Mouse (Mus musculus) intestine, embryonic 16.5 days (tissue): Measurements from ENCODE around the gene Clptm1. TPM values are rescaled to one million over a fixed set of nuclear protein-coding genes. Genes with fewer than 3 reads are reported as not detected.

Experiments used
- ATAC-seq: fragments of 200-750 bp; cut with Nextera tagmentation; 2 replicates; pipeline ENCODE4 v1.8.0; 2017; ENCODE audit warnings: moderate TSS enrichment, moderate library complexity
- H3K27ac ChIP-seq: fragments of 300-500 bp; sonication (generic); 2 replicates; pipeline ENCODE4 v1.5.1; 2014; ENCODE audit warnings: mild to moderate bottlenecking, low read length
- H3K27me3 ChIP-seq: fragments of 300-500 bp; sonication (generic); replicated peaks from 2 replicates; pipeline ENCODE4 v1.6.1; 2014; ENCODE audit warnings: low read length, control low read depth, mixed read lengths; ENCODE audit not compliant: control insufficient read depth, insufficient read depth
- H3K36me3 ChIP-seq: fragments of 300-500 bp; sonication (generic); 2 replicates; pipeline ENCODE4 v1.6.1; 2014; ENCODE audit warnings: low read length, control low read depth; ENCODE audit not compliant: control insufficient read depth, insufficient read depth
- H3K4me1 ChIP-seq: fragments of 300-500 bp; sonication (generic); 2 replicates; pipeline ENCODE4 v1.6.1; 2014; ENCODE audit warnings: low read length, control low read depth, mixed read lengths; ENCODE audit not compliant: control insufficient read depth, insufficient read depth
- H3K4me2 ChIP-seq: fragments of 300-500 bp; sonication (generic); 2 replicates; pipeline ENCODE4 v1.6.1; 2014; ENCODE audit warnings: low read depth, low read length, control low read depth
- H3K4me3 ChIP-seq: fragments of 300-500 bp; sonication (generic); 2 replicates; pipeline ENCODE4 v1.5.1; 2014; ENCODE audit warnings: mild to moderate bottlenecking, low read length
- H3K9ac ChIP-seq: fragments of 300-500 bp; sonication (generic); 2 replicates; pipeline ENCODE4 v1.6.1; 2014; ENCODE audit warnings: low read depth, low read length
- H3K9me3 ChIP-seq: fragments of 300-500 bp; sonication (generic); 2 replicates; pipeline ENCODE4 v1.6.1; 2016; ENCODE audit warnings: low read length, control low read depth; ENCODE audit not compliant: control insufficient read depth
- WGBS: fragments of 180-500 bp; shearing (Covaris S2); extraction: QIAGEN DNeasy Blood & Tissue Kit; methylation state at CpG from one replicate; pipeline ENCODE4 v1.1.7; 2014; 5-methylcytosine and 5-hydroxymethylcytosine counted together
- polyA plus RNA-seq: library from polyadenylated mRNA; unstranded; fragments of >200 nt; fragmentation: Nextera tagmentation; extraction: Ambion mirVana; gene quantifications from 2 replicates; pipeline ENCODE4 v1.2.1, GENCODE M21; 2015

The Clptm1 gene
- polyA plus RNA-seq, result 70.5 and 77.6 TPM in 2 replicates

DNA sequence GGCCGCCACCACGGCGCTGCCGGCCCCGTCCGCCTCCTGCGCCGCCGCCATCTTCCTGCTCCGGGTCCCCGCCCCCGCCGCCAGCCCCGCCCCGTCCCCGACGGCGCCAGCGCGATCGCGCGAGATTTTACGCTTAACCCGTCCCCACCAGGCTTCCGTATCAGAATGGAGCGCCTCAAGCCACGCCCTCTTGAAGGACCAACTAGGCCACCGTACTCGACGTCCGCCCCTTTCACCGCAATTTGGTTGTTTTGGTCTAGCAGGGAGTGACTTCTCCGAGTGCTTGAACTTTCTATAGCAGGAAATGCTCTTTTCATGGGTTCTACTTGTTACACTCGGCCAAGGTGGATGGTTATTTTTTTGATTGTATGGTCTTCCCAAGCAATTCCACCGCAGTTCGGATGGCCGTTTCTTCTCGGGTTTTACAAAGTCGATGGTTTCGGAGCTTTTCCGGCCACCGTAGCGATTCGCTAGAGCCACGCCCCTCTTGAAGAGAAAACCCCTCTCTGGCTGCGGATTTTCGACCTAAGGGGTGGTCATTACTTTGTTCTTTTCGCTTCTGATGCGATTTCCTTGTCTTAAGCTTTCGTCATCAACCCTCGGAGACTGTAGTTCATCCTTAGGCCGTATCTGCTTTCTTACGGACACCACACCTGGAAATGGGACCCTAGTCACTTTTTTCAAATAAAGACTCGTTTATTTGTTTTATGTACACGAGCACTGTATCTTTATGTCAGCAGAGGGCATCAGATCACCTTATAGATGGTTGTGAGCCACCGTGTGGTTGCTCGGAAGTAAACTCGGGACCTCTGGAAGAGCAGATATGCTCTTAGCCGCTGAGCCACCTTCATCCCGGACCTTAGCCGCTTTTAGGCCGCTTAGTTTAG, at the start of gene Clptm1:
TSS of gene Clptm1 (minus strand) at position 79 of the 887 bp plus-strand sequence.
- Histone ChIP-seq H3K4me3 (peak within 1 kb of the TSS; percentile 99), H3K27me3 (no peaks in the 10 kb centered on the region), H3K27ac (peak within 1 kb of the TSS; percentile 94), H3K36me3 (peaks cover under 1% of the 10 kb centered on the region), H3K9ac (peak within 1 kb of the TSS; percentile 97), H3K9me3 (no peaks in the 10 kb centered on the region), H3K4me1 (peaks cover 20% of the 10 kb centered on the region), H3K4me2 (peak within 1 kb of the TSS; percentile 89)
- under 1% methylated on average over 62 of the region's 63 CpGs for WGBS
- ATAC-seq, result peak; percentile 81

DNA sequence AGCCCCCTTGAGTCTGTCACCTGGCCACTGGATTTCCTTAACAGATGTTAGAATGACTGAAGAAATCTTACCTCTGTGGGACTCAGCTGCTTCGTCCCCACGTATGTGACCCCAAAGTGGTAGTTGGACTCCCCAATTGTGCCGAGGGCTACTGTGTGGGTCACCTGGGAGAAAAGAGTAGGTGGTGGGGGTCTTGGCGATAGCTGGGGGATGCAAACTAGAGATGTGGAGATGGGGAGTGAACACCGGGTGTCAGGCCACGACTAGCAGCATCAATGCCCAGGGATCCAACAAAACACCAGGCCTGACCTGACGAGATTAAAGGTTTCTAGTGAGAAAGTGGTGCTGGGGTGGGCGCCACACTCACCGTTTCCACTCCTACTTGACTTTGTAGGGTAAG, 48.8 kb upstream of the Clptm1 start:
- Histone ChIP-seq H3K9me3 (no peaks in the 10 kb centered on the region), H3K36me3 (peaks cover 34% of the 10 kb centered on the region), H3K27ac (no peak overlapping the region), H3K9ac (no peak overlapping the region), H3K4me2 (0 out of 2 replicates have a peak overlapping the region, but pooled peaks have one; percentile 70), H3K4me1 (peaks cover 18% of the 10 kb centered on the region), H3K4me3 (peak overlapping the region; percentile 100; the same call in 1 of the 2 replicates), H3K27me3 (no peaks in the 10 kb centered on the region)
- ATAC-seq, result no peak
- WGBS, result 87% methylated on average over 9 of the region's 9 CpGs

DNA sequence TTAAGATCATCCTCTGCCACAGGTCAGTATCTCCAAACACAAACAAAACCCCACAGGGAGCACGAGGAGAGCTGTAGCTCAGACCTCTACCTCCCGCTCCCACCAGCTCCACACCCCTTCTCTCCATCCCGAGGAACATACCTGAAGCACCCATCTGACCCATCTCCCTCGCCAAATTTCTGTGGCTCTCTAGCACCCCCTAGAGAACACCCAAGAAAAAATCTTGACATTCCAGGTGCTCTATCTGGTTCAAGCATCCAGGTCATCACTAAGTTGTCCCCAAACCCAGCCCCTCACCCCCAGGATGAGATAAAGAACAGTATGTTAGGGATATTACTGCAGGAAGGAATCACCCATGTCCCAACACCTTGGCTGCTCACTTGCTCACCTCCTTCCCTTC, 48.4 kb upstream of the Clptm1 start:
- Histone ChIP-seq H3K36me3 (peaks cover 34% of the 10 kb centered on the region), H3K4me3 (no peak overlapping the region)
- WGBS, result 45% methylated on average over 4 of the region's 4 CpGs

DNA sequence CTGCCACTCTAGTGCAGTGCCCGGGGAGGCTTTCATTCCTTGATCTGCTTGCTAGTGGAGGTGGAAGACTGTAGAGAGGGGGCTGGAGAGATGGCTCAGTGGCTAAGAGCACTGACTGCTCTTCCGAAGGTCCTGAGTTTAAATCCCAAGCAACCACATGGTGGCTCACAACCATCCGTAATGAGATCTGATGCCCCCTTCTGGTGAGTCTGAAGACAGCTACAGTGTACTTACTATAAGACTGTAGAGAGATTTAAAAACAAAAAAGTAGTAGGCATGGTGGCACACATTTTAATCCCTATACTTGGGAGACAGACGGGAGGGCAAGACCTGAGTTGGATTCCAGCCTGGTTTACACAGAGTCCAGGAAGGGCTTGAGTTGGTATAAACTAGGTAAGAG, 47.6 kb upstream of the Clptm1 start:
- Histone ChIP-seq H3K9ac (no peak overlapping the region), H3K4me2 (no peak overlapping the region), H3K4me1 (peaks cover 18% of the 10 kb centered on the region), H3K27ac (no peak overlapping the region), H3K9me3 (no peaks in the 10 kb centered on the region), H3K36me3 (peaks cover 38% of the 10 kb centered on the region), H3K27me3 (no peaks in the 10 kb centered on the region), H3K4me3 (no peak overlapping the region)
- WGBS, result 69% methylated on average over 4 of the region's 4 CpGs
- ATAC-seq, result no peak

More for the DNA sequence above, 48.4 kb upstream of the Clptm1 start:
- Histone ChIP-seq H3K4me1 (peaks cover 18% of the 10 kb centered on the region), H3K9me3 (no peaks in the 10 kb centered on the region), H3K9ac (no peak overlapping the region), H3K27me3 (no peaks in the 10 kb centered on the region), H3K27ac (no peak overlapping the region), H3K4me2 (no peak overlapping the region)
- no peak for ATAC-seq

DNA sequence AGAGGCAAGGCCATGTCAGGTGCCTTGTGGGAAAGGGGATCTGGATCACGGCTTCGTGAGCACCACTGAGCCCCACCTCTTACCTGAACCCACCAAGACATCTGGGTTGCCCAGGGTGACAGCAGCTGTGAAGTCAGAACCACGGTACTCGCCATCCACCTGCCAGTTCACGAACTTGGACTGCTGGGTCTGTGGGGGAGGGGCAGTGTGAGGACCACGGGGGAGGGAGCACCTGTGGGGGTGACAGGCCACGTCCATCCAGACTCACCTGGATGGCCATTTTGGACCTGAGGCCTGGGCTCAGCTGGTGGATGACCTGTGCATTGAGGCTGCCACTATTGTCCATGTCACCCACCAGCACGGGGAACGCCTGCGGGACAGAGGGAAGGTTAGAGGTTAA, 45.8 kb upstream of the Clptm1 start:
- Histone ChIP-seq H3K9me3 (no peaks in the 10 kb centered on the region), H3K36me3 (peaks cover 39% of the 10 kb centered on the region), H3K4me3 (no peak overlapping the region), H3K27me3 (no peaks in the 10 kb centered on the region), H3K4me1 (peaks cover 9% of the 10 kb centered on the region; the same call in 1 of the 2 replicates), H3K9ac (no peak overlapping the region), H3K27ac (no peak overlapping the region), H3K4me2 (no peak overlapping the region)
- ATAC-seq, result no peak
- WGBS, result 90% methylated on average over 10 of the region's 10 CpGs

DNA sequence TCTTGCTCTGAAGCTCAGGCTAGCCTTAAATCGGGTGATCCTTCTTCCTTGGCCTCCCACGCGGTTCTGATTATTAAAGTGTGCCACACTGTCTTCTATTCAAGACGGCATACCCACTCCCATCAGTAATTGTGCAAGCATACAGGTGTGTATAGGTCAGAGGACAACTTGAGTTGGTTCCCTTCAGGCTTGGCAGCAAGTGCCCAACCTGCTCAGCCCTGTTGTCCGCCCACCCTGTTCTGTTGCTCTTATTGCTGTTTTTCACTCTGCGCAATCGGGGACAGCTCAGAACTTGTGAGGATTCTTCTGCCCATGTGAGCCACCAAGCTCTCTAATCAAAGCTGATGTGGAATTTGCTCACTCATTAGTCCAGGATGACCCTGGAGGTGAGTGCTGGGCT, 40.4 kb upstream of the Clptm1 start:
- Histone ChIP-seq H3K9me3 (no peaks in the 10 kb centered on the region), H3K27me3 (no peaks in the 10 kb centered on the region), H3K4me2 (no peak overlapping the region), H3K4me3 (no peak overlapping the region), H3K27ac (no peak overlapping the region), H3K4me1 (peaks cover 18% of the 10 kb centered on the region), H3K36me3 (peaks cover 19% of the 10 kb centered on the region), H3K9ac (no peak overlapping the region)
- WGBS, result 98% methylated on average over 7 of the region's 7 CpGs
- no peak for ATAC-seq

DNA sequence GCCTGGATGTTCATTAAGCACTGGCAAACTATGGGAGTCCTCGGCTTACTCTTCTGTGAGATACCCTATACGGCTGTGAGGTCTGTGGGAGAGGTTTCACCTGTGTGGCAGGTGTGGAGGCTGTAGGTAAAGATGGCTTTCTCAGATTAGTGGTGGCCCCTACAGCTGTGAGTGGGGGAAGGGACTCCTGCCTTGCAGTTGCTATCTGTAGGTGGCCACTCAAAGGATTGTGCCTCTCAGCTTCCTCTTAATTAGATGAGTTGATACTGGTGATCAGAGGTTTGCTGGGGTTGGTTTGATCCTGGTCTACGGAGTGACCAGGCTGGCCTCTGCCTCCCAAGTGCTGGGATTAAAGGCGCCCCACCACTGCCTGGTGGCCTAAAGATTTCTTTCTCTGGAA, 39.6 kb upstream of the Clptm1 start:
- 89% methylated on average over 4 of the region's 4 CpGs for WGBS
- no peak overlapping the region for H3K4me2 ChIP-seq
- H3K27me3 ChIP-seq, result no peaks in the 10 kb centered on the region
- no peak overlapping the region for H3K27ac ChIP-seq
- H3K4me3 ChIP-seq, result no peak overlapping the region
- H3K9ac ChIP-seq, result no peak overlapping the region
- no peaks in the 10 kb centered on the region for H3K9me3 ChIP-seq
- peaks cover 24% of the 10 kb centered on the region for H3K4me1 ChIP-seq
- no peak for ATAC-seq
- H3K36me3 ChIP-seq, result peaks cover 13% of the 10 kb centered on the region

DNA sequence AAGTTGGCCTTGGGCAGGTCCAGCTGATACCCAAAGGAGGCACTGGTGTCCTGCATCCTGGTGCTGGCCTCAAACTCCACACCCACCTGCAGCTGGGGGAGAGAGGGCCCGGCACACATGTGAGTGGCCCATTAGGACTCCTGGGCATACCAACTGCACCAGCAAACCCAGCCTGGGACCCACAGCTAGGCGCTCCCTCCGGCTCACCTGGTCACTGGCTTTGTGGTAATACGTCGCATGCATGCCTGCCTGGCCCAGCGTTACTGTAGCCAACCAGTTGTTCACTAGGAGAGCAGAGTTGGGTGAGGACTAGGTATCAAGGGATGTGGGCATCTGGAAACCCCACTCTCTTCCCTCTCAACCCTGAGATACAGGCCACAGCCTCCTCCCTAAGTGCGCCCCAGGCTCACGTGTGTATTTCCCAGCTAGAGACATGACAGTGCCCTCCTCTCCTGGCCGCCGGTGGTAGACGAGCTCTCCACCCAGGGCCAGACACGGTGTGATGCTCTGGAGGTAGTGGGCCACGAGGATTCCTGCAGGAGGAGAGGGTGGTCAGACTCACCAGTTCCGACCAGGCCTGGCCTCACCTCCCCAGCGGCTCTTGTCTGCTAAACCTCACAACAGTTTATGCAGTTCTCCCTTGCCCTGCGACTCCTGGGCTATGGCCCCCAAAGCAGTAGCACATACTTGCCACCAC, 38.2 kb upstream of the Clptm1 start:
- no peak overlapping the region for H3K27ac ChIP-seq
- peaks cover 38% of the 10 kb centered on the region for H3K4me1 ChIP-seq
- peaks cover 10% of the 10 kb centered on the region for H3K36me3 ChIP-seq
- H3K4me2 ChIP-seq, result no peak overlapping the region
- H3K9ac ChIP-seq, result no peak overlapping the region
- ATAC-seq, result no peak
- no peaks in the 10 kb centered on the region for H3K27me3 ChIP-seq
- WGBS, result 88% methylated on average over 16 of the region's 16 CpGs
- no peak overlapping the region for H3K4me3 ChIP-seq
- H3K9me3 ChIP-seq, result no peaks in the 10 kb centered on the region

DNA sequence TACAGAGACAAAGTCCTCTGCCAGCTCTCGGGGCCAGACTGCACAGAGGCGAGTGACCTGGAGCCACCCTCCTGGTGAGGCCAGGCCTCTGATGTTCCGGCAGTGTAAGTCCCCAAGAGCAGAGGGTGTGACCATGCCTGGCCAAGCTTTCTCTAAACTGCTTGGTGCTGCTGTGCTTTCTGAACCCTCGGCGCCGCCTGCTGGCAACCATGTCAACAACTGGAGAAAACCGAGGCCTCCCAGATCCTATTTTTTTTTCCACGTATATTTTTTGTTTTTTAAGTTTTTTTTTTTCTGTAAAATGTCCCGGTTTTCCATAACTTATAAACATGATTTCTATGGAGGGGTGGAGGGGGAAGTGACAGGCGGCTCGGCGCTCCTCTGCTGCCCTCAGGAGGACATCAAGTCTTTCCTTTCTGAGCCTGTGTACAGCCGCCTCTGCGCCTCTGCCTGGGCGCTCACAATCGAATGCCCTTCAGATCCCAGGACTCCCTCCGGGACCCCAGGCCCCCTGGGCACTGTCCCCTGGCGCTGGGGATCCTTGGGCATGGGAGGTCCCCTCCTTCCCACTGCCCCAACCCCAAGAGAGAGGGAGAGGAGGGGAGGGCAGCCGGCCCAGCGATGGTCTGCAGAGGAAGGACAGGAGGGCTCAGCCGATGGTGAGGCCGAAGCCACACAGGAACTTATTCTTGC, 36.4 kb upstream of the Clptm1 start:
- no peaks in the 10 kb centered on the region; the same call in 1 of the 2 replicates for H3K9me3 ChIP-seq
- H3K4me1 ChIP-seq, result peaks cover 38% of the 10 kb centered on the region
- peak overlapping the region; percentile 59 for H3K9ac ChIP-seq
- ATAC-seq, result peak; percentile 95
- H3K36me3 ChIP-seq, result peaks cover 8% of the 10 kb centered on the region; the same call in 1 of the 2 replicates
- H3K4me2 ChIP-seq, result peak overlapping the region; percentile 30; the same call in 1 of the 2 replicates
- WGBS, result 30% methylated on average over 22 of the region's 22 CpGs
- H3K27ac ChIP-seq, result peak overlapping the region; percentile 83
- no peak overlapping the region for H3K4me3 ChIP-seq
- no peaks in the 10 kb centered on the region for H3K27me3 ChIP-seq
